Mouse (Mus musculus) liver, adult 2 months (tissue): ENCODE data around the gene Dcp1a. TPM values are rescaled to one million over a fixed set of nuclear protein-coding genes. Genes with fewer than 3 reads are reported as not detected.

Experiments
- DNase-seq: peaks from one replicate; pipeline ENCODE4 v3.0.0-alpha.2; 2011; ENCODE audit warnings: low read depth, low spot score; ENCODE audit errors: extremely low read depth
- H3K27ac ChIP-seq: fragments of 200-500 bp; replicated peaks from 2 replicates; pipeline ENCODE4 v1.5.1; 2012; ENCODE audit warnings: low read depth, mild to moderate bottlenecking, control low read depth, inconsistent platforms, low read length; ENCODE audit not compliant: insufficient read depth
- H3K27me3 ChIP-seq: fragments of 200-500 bp; 2 replicates; pipeline ENCODE4 v1.6.1; 2012; ENCODE audit warnings: mild to moderate bottlenecking, moderate library complexity, low read length, inconsistent platforms; ENCODE audit not compliant: control insufficient read depth, insufficient read depth
- H3K36me3 ChIP-seq: fragments of 200-500 bp; 2 replicates; pipeline ENCODE4 v1.6.1; 2012; ENCODE audit warnings: low read length, inconsistent platforms; ENCODE audit not compliant: control insufficient read depth, insufficient read depth
- H3K4me1 ChIP-seq: fragments of 200-500 bp; 2 replicates; pipeline ENCODE4 v1.6.1; 2011; ENCODE audit warnings: low read length; ENCODE audit not compliant: control insufficient read depth, insufficient read depth
- H3K4me3 ChIP-seq: fragments of 200-500 bp; 2 replicates; pipeline ENCODE4 v1.5.1; 2011; ENCODE audit warnings: low read depth, mild to moderate bottlenecking, control low read depth, low read length, moderate library complexity; ENCODE audit not compliant: insufficient read depth
- H3K79me2 ChIP-seq: fragments of 200-500 bp; 2 replicates; pipeline ENCODE4 v1.6.1; 2012; ENCODE audit warnings: inconsistent platforms, mild to moderate bottlenecking, low read length, moderate library complexity; ENCODE audit not compliant: control insufficient read depth, insufficient read depth
- H3K9ac ChIP-seq: fragments of 200-500 bp; 2 replicates; pipeline ENCODE4 v1.6.1; 2012; ENCODE audit warnings: low read depth, mild to moderate bottlenecking, control low read depth, inconsistent platforms, low read length
- CTCF ChIP-seq: fragments of 200-500 bp; IDR thresholded peaks from 2 replicates; pipeline ENCODE4 v1.5.1; 2011; ENCODE audit warnings: low read depth, low read length, control low read depth
- POLR2A ChIP-seq: fragments of 200-500 bp; IDR thresholded peaks from 2 replicates; pipeline ENCODE4 v1.6.1; 2011; ENCODE audit warnings: low read length, control low read depth; ENCODE audit not compliant: insufficient read depth; ENCODE audit errors: extremely low read depth
- WGBS: fragments of 180-500 bp; shearing (Covaris S2); methylation state at CpG from one replicate; pipeline ENCODE4 v1.1.7; 2018; 5-methylcytosine and 5-hydroxymethylcytosine counted together
- polyA plus RNA-seq: library from polyadenylated mRNA; depleted of rRNA; stranded (reverse); fragments of >200 nt; gene quantifications from 2 replicates; pipeline ENCODE4 v1.2.3, GENCODE M21; 2012
- total RNA-seq: library from RNA; depleted of rRNA; stranded (reverse); fragments of >200 nt; gene quantifications from 2 replicates; pipeline ENCODE4 v1.2.3, GENCODE M21; 2014

The Dcp1a gene
- total and polyA plus RNA-seq, 2 experiments: 6.8 to 8.9 TPM

DNA sequence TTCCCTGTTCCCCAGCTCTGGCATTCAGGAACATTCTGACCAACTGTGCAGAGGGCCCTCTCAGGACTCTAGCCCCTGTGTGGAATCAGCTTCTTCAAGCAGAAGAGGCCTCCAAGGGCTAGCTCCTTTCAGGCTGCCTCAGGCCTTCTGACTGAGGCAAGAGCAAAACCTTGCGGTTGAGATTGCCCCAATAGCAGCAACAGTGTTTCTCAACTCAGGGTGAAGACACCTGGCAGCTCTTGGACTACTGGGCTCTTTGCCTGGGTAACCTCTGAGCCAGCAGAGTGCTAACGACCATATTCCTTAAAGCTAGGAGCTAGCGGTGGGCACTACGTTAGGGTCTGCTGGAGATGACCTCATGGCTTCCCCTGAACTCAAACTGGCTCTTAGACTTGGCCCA lies 73.8 kb downstream of the Dcp1a start:
- H3K27ac ChIP-seq: peak overlapping the region; percentile 17; the same call in 1 of the 2 replicates
- H3K27me3 ChIP-seq: no peaks in the 10 kb centered on the region

GRCm38 (mm10) chr14:30556651-30557050 lies 77.3 kb downstream of the Dcp1a start:
- Histone ChIP-seq H3K4me3 (no peak overlapping the region), H3K4me1 (peaks cover 4% of the 10 kb centered on the region), H3K27me3 (no peaks in the 10 kb centered on the region), H3K27ac (no peak overlapping the region), H3K79me2 (peaks cover 6% of the 10 kb centered on the region; the same call in 1 of the 2 replicates), H3K9ac (no peak overlapping the region), H3K36me3 (peaks cover 16% of the 10 kb centered on the region; the same call in 1 of the 2 replicates)
- no peak for DNase-seq
- WGBS: 83% methylated on average over 2 of the region's 2 CpGs
- no peak for TF ChIP-seq CTCF
- TF ChIP-seq POLR2A: no peak

More for the DNA sequence above, 73.8 kb downstream of the Dcp1a start:
- Histone ChIP-seq H3K79me2 (peaks cover 25% of the 10 kb centered on the region; the same call in 1 of the 2 replicates), H3K9ac (peak overlapping the region; percentile 4; the same call in 1 of the 2 replicates), H3K36me3 (no peaks in the 10 kb centered on the region; the same call in 1 of the 2 replicates), H3K4me3 (no peak overlapping the region), H3K4me1 (peaks cover 21% of the 10 kb centered on the region)
- 18% methylated on average over 4 of the region's 4 CpGs for WGBS
- TF ChIP-seq CTCF (no peak), POLR2A (no peak)
- peak; percentile 87 for DNase-seq

- Histone ChIP-seq H3K36me3 (peaks cover 16% of the 10 kb centered on the region; the same call in 1 of the 2 replicates), H3K79me2 (peaks cover 6% of the 10 kb centered on the region; the same call in 1 of the 2 replicates), H3K4me3 (no peak overlapping the region), H3K27ac (no peak overlapping the region), H3K27me3 (no peaks in the 10 kb centered on the region), H3K9ac (no peak overlapping the region), H3K4me1 (peaks cover 3% of the 10 kb centered on the region)
- no peak for TF ChIP-seq CTCF
- TF ChIP-seq POLR2A: no peak
- WGBS: 80% methylated on average over 9 of the region's 9 CpGs
- DNase-seq: no peak
These were observed 78.4 kb downstream of the Dcp1a start for GRCm38 (mm10) chr14:30557730-30558129.

DNA sequence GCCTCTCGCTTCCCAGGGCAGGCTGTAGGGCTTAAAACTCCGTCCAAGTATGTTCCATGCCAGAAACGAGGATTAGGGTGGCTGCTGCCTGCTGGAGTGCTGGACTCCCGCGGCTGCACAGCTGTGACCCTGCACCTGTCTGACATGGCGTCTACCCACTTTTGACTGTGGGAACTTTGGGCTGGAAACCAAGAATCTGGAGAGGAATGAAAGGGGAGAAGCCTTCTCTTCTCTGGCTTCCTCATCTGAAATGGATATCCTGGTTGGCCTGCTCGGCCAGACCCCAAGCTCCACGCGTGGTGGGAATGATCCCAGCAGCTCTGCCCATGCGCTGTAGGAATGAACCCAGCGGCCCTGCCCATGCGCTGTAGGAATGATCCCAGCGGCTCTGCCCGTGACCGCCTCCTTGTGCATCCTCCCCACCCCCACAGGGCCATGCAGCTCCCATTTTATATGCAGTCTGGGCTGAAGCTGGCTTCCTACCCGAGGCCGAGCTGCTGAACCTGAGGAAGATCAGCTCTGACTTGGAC lies 80.1 kb downstream of the Dcp1a start:
- no peak for TF ChIP-seq POLR2A
- no peak for TF ChIP-seq CTCF
- no peak for DNase-seq
- Histone ChIP-seq H3K36me3 (peaks cover 16% of the 10 kb centered on the region; the same call in 1 of the 2 replicates), H3K27me3 (no peaks in the 10 kb centered on the region), H3K4me3 (no peak overlapping the region), H3K9ac (no peak overlapping the region), H3K4me1 (no peaks in the 10 kb centered on the region), H3K27ac (no peak overlapping the region), H3K79me2 (peaks cover 2% of the 10 kb centered on the region; the same call in 1 of the 2 replicates)
- 93% methylated on average over 17 of the region's 17 CpGs for WGBS

DNA sequence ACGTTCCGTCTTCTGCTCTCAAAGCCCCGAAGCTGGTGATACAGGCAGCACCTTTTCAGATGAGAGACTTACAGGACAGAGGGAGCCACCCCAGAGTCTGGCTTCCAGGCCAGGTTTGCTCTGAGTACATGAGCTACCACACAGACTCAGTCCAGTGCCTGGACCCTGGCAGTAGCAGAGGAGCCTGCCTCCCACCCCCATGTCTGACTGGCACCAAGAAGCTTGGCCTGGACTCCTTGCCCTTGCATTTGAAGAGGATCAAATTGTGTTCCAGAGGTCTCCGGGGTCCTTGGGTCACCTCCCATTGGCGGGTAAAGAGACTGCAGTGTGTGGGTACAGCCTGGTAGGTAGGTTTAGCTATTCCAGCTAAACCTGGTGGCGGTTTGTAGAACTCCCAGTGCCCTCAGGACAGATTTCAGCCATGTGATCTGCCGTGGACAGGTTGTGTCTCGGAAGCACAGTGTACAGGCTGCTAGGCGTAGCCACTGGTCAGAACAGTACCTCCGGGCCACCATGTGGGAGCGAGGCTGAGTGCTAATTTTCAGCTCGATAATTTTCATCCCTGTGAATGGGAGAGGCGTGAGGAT lies 81.6 kb downstream of the Dcp1a start:
- WGBS: 95% methylated on average over 13 of the region's 13 CpGs
- Histone ChIP-seq H3K4me1 (peaks cover 2% of the 10 kb centered on the region; the same call in 1 of the 2 replicates), H3K9ac (no peak overlapping the region)

More for the DNA sequence above, 81.6 kb downstream of the Dcp1a start:
- DNase-seq: no peak
- Histone ChIP-seq H3K79me2 (peaks cover 2% of the 10 kb centered on the region; the same call in 1 of the 2 replicates), H3K27ac (no peak overlapping the region), H3K36me3 (peaks cover 16% of the 10 kb centered on the region; the same call in 1 of the 2 replicates), H3K4me3 (no peak overlapping the region), H3K27me3 (no peaks in the 10 kb centered on the region)
- TF ChIP-seq POLR2A (no peak), CTCF (no peak)
